Mouse (Mus musculus): Measurements from ENCODE around the gene Ciart.
"Not testable (repeated sequence)": the region's sequence is repeated elsewhere in the genome, so short reads cannot be mapped to it uniquely, and the experiment has no call there.

GRCm38 (mm10) chr3:95920532-95920931 is 38.5 kb upstream of the Ciart start:
- TF ChIP-seq CTCF, EP300 (IDR thresholded peaks at IDR 0.05; ENCODE audit: low read depth): not testable (repeated sequence)

Measured in heart, postnatal 0 days (tissue).